Mouse (Mus musculus): Measurements from ENCODE around the gene Tmem104.

The Tmem104 gene

DNA sequence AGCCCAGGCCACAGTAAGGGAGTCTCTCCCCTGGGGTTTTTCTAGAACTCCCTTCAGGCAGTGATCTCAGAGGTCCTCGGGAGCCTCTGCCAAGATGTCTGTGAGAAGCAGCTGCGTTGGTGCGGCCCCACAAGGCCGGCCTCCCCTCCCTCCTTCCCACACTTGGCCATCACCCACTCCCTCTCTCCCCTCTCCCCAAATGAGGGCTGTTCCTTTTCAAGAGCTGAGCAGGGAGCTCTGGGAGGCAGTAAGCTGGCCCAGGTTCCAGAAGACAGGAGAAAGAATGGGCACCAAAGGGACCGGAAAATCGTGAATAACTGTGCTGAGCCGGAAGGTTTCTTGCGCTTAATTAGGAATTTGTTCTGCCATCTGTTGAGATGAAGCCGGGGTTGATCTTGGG lies 44.6 kb downstream of the Tmem104 start:
- no peak for DNase-seq

DNA sequence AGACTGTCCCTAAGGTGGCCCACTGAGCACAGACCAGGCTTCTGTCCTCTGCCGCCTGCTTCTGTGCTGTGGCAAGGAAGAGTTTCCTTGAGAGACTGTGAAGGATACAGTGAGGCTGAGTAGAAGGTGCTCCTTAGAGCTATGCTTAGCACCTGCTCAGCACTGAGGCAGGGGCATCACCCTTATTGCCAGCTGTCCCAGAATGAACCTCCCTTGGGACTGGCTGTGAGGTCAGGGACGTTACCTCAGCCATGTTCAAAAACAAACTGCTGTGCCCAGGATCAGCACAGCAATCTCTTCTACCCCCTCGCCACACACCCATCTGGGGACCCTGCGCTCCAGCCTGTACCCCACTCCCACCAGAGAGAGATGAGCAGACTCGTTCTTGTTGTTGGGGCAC lies 45.6 kb downstream of the Tmem104 start:
- no peak for DNase-seq

DNA sequence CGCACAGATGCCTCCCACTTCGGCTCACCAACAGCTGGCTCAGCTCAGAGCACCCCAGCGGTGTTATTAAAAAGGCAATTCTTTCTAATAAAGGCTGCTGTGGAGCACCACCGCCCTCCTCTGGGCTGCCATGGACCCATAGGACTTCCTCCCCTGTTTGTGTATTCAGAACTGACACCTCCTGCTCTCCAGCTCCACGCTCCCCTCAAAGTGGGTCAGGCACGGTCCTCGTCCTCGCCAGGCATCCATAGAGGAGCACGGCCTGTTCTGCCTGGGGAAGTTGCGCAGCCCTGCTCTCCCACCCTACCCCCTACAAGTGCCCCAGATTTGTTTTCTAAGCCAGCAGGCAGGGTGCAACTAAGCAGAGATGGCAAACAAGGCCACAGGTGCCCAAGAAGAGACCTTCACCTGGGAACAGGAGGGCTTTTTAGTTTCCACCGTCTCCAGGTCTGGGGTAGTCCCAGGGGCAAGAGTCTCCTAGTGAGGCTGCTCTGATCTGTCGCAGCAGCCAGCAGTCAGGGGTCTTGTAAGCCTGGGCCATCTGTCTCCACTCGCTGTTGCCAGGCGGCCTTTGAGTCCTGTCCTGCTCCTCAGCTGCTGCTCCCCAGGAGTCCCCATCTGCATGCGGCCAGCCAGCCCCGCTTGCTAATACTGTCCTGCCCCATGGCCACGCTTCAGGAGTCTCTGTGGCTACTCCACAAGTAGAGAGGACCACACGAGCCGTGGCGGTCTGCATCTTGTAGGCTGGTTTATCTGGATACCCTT lies 46.4 kb downstream of the Tmem104 start:
- no peak for DNase-seq

DNA sequence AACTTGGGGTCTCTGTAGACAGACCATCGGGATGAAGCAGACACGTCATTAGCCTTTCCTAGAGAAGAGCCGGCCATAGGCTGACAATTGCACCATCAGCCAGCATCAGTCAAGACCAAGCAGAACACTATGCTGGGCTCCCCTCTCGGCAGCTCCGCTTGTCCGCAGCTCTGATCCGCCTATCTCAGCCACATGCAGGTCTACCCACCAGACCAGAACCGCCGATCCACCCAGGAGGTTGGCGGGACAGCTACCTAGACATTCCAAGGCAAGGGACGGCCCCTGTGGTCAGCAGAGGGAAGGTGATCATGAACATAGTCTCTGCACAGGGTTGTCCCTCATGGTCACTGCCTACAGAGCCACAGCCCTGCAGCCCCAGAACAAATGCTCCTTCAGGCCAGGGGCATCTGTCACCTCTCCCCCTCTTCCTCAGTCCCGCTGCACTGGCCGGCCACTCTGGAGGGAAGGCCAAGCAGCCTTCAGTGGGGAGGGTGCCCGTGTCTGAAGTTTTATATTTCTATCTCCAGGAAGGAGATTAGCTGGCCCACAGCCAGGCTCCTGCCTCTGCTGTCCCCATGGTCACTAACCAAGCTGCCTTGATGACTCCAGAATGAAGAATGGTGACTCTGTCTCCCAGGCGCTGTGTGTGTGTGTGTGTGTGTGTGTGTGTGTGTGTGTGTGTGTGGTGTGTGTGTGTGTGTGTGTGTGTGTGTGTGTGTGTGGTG lies 47.2 kb downstream of the Tmem104 start:
- no peak for DNase-seq

DNA sequence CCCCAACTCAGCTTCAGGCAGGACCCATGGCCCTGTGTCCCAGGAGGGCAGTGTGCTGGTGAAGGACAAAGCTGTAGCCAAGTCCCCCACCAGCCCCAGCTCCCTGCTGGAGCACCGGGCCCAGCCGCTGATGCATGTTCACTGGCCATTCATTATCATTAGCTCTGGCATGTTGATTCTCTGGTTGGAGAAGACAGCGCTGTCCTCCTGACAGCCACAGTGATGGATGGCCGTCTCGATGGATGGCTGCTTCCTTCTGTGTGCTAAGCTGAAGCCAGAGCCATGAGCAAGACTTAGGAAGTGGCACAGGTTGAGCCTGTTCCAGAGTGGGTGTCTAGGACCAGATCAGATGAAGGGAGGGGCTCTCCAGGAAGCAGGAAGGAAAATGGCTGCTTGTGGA lies 49.3 kb downstream of the Tmem104 start:
- no peak for DNase-seq

- DNase-seq = no peak
Observed at GRCm38 (mm10) chr11:115241402-115241801, 54.1 kb downstream of the Tmem104 start.

- DNase-seq = no peak
Observed at GRCm38 (mm10) chr11:115242746-115243145, 55.5 kb downstream of the Tmem104 start.

DNA sequence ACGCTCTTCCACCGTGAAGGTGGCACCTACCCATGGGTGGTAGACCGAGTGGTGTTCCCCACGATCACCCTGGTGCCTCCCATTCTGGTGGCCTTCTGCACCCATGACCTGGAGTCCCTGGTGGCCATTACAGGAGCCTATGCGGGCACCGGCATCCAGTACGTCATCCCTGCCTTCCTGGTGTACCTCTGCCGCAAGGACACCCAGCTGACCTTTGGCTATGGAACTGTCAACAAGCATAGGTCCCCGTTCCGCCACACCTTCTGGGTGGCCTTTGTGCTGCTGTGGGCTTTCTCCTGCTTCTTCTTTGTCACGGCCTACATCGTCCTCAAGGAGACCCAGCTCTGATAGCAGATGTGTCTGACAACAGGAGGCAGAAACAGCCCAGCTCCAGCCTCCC lies 56.5 kb downstream of the Tmem104 start:
- DNase-seq = no peak

GRCm38 (mm10) chr11:115244840-115245239 lies 57.6 kb downstream of the Tmem104 start:
- no peak for DNase-seq

- peak; percentile 73 for DNase-seq
Observed at GRCm38 (mm10) chr11:115246386-115246785, 59.1 kb downstream of the Tmem104 start.

DNA sequence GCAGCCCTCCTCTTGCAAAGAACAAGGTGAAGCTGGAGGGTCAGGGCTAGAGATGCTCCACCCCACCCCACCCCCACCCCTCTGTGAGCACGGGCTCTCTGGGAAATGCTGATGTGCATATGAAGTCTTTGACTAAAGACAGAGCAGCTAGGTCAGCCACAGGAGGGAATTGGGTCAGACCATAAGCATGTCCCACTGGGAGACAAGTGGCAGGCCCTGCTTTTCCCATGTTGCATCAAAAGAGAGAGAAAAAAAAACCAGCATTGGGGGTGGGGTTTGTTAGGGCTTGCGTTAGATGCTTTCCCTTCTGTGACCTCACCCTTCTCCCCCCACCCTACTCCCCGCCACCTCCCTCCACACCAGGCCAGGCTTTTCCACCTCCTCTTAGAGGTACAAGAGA lies 60.0 kb downstream of the Tmem104 start:
- no peak for DNase-seq

DNA sequence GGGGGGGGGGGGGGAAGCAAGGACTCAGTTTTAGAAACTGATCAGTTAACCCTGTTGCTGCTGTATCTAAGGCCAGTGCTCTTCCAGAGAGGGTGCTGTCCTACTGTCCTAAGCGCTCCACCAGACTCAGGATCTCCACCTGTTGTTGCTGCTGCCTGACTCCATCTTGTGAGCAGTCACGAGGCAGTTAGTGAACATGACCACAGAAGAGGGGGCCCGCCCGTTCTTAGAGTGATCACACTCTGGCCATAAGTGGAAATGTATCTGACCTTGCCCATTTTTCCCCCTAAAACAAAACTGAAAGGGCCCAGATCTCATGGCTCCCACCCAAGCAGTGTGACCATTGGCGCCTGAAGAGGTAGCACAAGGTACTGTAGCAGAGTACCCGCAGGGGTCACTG lies 60.7 kb downstream of the Tmem104 start:
- no peak for DNase-seq

DNA sequence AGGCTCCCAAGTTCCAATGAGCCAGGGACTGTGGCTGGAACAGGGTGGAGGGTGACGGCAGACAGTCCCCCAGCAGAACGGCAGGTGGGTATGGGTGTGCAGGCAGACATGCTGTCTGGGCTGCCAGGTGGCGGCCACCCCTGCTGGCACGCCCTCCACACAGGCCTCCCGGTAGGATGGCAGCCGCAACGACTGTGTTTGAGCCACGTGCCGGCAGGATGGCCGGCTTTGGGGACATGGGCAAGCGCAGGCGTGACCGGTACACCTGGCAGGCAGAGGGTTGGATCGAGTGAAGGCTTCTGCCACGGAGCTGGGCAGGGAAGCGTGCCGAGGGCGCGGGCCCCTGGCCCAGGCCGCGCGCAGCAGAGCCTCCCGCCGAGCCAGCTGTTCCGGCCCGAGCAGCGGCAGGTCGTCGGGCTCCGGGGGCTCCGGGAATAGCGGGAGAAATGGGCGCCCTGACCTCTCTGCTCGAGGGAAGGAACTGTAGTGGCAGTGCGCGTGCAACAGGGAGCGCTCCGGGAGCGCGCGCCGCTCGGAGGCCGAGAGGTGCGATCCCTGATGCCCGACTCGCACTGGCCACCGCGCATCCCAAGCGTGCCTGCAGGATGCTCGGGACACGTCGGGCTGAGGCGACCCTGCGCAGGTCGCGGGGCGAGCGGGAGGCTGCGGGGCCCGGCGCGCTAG lies 62.6 kb downstream of the Tmem104 start:
- no peak for DNase-seq

- no peak for DNase-seq
Observed at GRCm38 (mm10) chr11:115250405-115251090, 63.3 kb downstream of the Tmem104 start.

GRCm38 (mm10) chr11:115251258-115251657 lies 64.0 kb downstream of the Tmem104 start:
- no peak for DNase-seq

DNA sequence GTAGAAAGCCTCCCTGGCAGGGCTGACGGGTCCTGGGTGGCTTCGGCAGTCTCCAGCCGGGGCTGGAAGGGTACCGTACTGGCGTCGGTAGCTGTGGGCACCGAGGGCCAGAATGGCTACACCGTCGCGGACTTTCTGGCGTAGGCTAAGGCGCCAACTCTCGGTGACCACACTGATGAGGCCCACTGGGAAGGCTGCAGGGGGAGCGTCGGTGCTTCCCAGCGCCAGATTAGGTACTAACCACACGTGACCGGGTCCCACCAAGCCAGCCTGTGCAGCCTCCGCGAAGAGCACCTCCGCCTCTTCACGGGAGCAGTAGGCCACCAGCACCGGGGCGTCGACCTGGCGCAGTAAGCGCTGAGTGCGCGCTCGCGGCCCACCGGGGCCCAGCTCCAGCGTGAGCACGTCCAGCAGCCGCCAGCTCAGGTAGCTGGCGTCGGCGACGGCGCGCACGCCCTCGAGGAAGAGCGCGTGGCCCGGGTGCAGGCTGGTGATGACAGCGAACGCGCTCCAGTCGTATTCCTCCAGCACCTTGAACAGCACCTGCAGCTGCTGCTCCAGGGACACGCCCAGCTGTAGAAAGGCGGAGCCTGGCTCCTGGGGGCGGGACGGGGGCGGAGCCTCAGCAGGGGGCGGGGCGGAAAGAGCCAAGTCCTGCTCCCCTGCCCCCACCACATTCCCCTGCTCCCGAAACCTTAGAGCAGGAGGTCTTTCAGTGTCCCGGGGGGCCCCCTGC lies 70.7 kb downstream of the Tmem104 start:
- no peak for DNase-seq

DNA sequence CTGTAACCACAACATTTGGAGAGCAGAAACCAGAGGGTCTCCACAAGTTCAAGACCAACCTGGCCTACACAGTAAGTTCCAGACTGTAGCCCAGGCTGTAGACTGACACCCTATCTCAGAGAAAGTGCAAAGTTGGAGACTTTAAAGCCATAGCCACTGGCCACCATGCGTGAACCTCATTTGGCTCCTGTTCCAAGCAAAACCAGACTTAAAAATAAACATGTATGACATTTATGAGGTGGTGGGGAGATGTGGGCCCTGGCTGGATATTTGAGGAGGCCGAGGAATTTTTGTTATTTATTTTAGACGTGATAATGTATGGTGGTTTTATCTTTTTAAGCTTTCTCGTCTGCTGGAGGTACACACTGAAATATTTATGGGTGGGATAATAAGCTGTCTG lies 71.8 kb downstream of the Tmem104 start:
- no peak for DNase-seq

- DNase-seq = peak; percentile 59
Observed at GRCm38 (mm10) chr11:115262954-115263353, 75.7 kb downstream of the Tmem104 start.

DNA sequence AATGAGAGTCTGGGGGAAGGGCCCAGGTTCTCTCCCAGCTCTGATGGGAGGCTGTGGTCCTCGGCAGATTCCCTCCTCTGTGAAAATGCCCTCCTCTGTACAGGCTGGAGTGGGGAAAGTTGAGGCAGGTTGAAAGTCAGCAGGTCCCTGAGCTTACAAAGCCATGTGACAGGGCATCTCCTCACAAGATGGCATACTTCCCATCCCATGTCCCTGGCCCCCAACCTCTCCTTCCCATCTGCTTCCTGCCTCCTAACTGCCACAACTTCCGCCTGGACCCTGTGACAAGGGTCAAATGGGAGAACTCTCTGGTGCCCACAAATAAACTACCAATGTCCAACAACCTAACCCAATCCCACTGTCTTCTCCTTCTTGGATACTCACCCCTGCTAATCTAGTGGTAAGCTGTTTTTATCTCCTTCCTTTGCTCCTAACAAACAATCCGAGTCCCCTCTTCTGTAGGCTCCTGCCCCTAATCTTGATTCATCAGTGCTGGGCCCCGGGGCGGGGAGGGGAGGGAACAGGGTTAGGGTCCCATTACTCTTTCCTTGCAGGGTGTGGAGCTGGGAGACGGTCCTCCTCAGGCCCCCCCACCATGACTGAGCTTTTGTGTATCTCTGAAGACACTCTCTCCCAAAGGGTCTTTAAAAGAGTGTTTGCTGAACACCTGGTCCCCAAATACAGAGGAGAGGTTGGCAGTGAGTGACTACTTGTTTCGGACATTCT lies 77.0 kb downstream of the Tmem104 start:
- DNase-seq = peak; percentile 59

GRCm38 (mm10) chr11:115264862-115265668 lies 77.8 kb downstream of the Tmem104 start:
- no peak for DNase-seq

All from cerebellum, adult 11 months (tissue).